Mouse (Mus musculus) retina, postnatal 7 days (tissue): ENCODE data around the gene Dhx33.

Experiments
- DNase-seq: peaks from one replicate; pipeline ENCODE4 v3.0.0-alpha.2; 2012; ENCODE audit warnings: low read depth, low spot score

Dhx33 gene

GRCm38 (mm10) chr11:71004316-71004773, at the start of gene Dhx33:
Gene Dhx33 (minus strand): TSS chr11:71004437.
- DNase-seq = peak; percentile 96

GRCm38 (mm10) chr11:71052554-71052953, 48.3 kb upstream of the Dhx33 start:
- peak; percentile 43 for DNase-seq

GRCm38 (mm10) chr11:71039526-71040298, 35.5 kb upstream of the Dhx33 start:
- DNase-seq = no peak

- DNase-seq = peak; percentile 33
Measured at GRCm38 (mm10) chr11:71033163-71033761, 29.0 kb upstream of the Dhx33 start, which contains the start of gene 6330403K07Rik. Gene 6330403K07Rik (minus strand): TSS chr11:71033513.

GRCm38 (mm10) chr11:71032491-71033162, 28.4 kb upstream of the Dhx33 start:
- DNase-seq = peak; percentile 13

- no peak for DNase-seq
Measured at GRCm38 (mm10) chr11:71032070-71032469, 27.8 kb upstream of the Dhx33 start.

- no peak for DNase-seq
Measured at GRCm38 (mm10) chr11:71029403-71030118, 25.3 kb upstream of the Dhx33 start.

GRCm38 (mm10) chr11:71028280-71028679, 24.0 kb upstream of the Dhx33 start:
- DNase-seq = no peak

GRCm38 (mm10) chr11:71019201-71020068, 15.2 kb upstream of the Dhx33 start, which contains the start of the genes Mis12 and Derl2:
Gene Mis12 (plus strand): TSS chr11:71019611.
Gene Derl2 (minus strand): TSS chr11:71019841.
- peak; percentile 97 for DNase-seq

GRCm38 (mm10) chr11:71018416-71019200, 14.4 kb upstream of the Dhx33 start:
- DNase-seq = no peak

- no peak for DNase-seq
Measured at GRCm38 (mm10) chr11:71017051-71017450, 12.8 kb upstream of the Dhx33 start.

GRCm38 (mm10) chr11:71012743-71013142, 8.5 kb upstream of the Dhx33 start:
- no peak for DNase-seq

GRCm38 (mm10) chr11:71008321-71008720, 4.1 kb upstream of the Dhx33 start:
- no peak for DNase-seq

- DNase-seq = no peak
Measured at GRCm38 (mm10) chr11:71007831-71008230, 3.6 kb upstream of the Dhx33 start.

- no peak for DNase-seq
Measured at GRCm38 (mm10) chr11:71007026-71007425, 2.8 kb upstream of the Dhx33 start.

GRCm38 (mm10) chr11:71005046-71005445, 809 bp upstream of the Dhx33 start:
- no peak for DNase-seq

GRCm38 (mm10) chr11:71003611-71004315, 474 bp downstream of the Dhx33 start:
- DNase-seq = no peak

- no peak for DNase-seq
Measured at GRCm38 (mm10) chr11:71001167-71001566, 3.1 kb downstream of the Dhx33 start.

- peak; percentile 85 for DNase-seq
Measured at GRCm38 (mm10) chr11:70982557-70983228, 21.5 kb downstream of the Dhx33 start, which contains the start of gene C1qbp. Gene C1qbp (minus strand): TSS chr11:70983026.
